Mouse (Mus musculus) liver, postnatal 0 days (tissue): Measurements from ENCODE around the gene Sdk1.

Experiments
- CTCF ChIP-seq: sonication (generic); IDR thresholded peaks from 2 replicates; pipeline ENCODE4 v1.5.1; 2016; ENCODE audit warnings: antibody characterized with exemption, low read depth
- EP300 ChIP-seq: IDR thresholded peaks from 2 replicates; pipeline ENCODE4 v1.6.1; 2016; ENCODE audit warnings: antibody characterized with exemption, low read depth, mild to moderate bottlenecking

DNA sequence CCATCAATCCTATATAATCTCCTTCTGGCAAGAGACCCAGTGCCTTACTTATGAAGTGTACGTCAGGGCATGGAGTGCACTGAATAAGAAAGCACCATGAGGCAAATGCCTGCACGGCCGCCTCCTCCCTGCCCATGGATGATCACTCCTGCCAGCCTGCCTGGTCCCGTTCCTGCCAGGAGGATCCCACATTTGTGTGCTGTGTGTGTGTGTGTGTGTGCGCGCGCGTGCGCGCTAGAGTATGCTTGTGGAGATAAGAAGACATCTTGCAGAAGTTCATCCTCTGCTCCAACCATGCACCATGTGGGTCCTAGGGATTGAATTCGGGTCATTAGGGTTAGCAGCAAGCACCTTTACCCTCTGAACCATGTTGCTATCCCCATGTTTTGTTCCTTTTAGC, 395.1 kb downstream of the Sdk1 start:
- TF ChIP-seq CTCF, result no peak
- TF ChIP-seq EP300, result no peak
